Mouse (Mus musculus): ENCODE data around the gene Tmeff2.

Gene Tmeff2

DNA sequence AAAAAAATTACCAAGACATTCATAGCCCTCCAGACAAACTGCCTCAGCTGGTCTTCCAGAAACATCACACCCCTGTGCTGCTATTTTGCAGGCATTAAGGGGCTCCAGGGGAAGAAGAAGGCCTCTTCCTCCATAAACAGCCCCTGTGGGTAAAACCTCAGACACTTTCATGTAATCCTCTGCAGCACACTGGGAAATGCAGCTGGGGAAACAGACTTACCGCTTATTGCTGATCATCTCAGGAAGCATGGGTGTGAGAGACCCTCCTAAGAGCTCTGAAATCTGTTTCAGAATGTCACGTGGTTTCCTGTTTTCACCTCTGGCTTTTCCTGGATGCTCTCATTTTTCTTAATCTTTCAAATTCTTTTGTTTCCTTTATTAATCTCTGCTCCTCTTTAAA is 204.3 kb downstream of the Tmeff2 start:
- in situ Hi-C loops (cut with MboI, MseI): no loop called here

DNA sequence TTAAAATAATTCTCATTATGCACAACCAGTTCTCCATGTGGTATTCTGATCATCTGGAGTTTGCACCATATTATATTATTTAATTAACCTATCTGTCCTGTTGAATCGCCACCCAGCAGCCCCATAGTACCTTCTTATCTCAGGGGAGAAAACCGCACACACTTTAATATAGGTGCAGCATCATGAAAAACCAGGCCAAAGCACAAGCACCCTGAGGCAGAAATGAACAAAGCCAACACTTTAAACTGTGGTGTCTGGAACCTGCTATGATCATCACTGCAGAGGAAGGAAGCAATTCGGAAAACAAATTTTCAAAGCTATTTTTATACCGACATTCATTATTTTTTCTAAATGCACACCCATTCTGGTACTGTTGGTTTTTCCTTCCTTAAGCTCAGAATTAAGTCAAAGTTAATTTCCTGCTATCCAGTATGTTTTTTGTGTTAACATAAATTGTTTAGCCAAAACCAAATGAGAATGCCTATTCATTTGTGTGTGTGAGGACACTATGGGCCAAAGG is 206.0 kb downstream of the Tmeff2 start:
- in situ Hi-C loops (cut with MboI, MseI): no loop called here

DNA sequence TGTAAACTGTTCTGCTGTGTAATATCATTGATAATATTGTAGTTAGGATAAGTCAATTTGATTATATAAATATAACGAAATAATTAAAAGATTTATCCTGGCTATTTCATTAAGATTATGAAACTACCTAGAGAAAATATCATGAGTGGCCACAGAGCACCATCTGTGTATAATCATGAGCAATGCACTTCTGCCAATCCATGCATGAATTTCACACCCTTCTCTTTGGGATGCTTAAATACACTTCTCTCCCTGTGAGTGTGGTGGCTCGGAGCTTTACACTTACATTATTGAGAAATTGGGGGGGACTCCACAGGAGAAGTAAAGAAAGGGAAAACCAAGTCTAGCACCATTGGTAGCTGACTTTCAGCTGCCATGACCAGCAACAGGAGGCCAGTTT is 206.9 kb downstream of the Tmeff2 start:
- in situ Hi-C loops (cut with MboI, MseI): no loop called here

DNA sequence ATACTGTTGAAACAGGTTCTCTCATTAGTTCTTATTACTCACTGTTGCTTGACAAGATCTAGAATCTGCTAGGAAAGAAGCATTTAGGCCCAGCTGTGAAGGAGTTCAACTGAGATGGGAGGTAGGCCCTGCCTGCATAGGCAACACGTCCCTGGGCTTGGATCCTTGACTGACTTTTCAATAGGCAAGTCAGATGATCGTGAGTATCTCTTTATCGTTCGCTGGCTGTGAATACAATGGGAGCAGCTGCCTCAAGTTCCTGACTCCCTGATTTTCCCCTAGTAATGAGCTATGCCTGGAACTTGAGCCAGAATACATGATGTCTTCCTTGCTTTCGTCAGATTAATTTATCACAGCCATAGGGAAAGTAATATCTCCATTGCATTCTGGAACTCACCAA is 214.3 kb downstream of the Tmeff2 start:
- in situ Hi-C loops (cut with MboI, MseI): no loop called here

DNA sequence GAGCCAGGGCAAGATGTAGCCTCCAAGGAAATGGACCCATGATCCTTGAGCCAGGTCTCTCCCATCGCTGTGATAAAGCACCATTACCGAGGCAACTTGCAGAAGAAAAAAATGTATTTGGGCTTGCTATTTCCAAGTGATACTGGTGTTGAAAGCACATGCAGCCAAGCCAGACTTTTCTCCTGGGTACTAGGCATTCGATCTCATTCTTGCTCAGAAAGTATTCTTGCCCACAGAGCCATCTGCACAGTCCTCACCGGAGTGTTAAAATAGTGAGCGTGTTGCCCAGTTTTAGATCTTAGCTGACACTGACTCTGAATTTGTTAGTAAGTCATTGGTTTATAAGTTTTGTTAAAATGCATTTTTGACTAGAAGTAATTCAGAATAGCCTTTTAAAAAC is 215.3 kb downstream of the Tmeff2 start:
- in situ Hi-C loops (cut with MboI, MseI): no loop called here

DNA sequence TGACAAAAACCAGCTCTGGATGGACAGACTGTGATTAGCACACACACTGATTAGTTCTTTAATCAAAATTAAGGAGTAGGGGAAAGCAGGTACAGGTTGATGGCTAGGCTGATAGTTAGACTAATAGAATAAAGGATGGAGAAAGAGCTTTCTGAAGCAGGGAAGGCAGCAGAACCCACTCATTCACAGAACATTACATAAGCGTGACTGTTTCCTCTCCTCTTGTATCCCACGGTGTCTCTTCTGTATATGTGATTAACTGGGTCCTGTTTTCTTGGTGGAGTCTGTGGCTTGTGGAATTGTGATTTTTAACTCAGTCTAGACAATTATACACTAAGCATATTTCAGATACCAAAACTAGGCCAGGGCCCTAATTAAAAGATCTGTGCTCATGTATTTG is 217.4 kb downstream of the Tmeff2 start:
- in situ Hi-C loops (cut with MboI, MseI): no loop called here

DNA sequence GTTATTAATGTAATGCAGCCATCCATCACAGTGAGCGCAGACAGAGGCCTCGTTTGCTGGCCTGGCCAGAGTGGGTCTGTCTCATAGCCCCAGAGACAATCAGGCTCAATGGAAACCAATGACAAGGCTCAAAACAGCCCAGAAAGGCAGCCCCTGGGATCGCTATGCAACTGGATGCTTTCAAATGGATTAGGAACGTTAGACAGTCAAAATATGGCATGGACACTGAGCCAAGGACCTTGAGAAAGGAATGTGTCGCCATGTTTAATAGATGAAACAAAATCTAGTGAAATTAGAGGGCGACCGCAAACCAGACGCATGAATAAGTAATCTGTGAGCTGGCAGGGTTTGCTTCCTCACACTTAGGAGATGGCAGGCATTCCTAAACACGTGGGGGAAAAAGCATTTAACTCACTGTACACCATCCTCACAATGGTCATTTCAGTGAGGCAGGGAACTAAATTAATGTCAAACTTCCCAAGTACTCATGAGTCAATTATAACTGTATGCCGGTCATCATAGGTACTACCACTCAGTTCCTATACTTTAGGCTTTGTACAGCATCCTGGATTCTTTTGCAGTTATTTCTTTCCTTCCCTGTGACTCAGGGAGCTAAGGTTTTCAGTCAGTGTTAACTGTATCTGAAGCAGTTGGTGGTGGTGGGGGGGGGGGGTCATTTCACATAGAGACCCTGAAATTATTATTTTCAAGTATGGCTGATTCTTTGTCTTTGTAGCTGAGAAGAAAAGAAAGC is 225.4 kb downstream of the Tmeff2 start:
- in situ Hi-C loops (cut with MboI, MseI): no loop called here

DNA sequence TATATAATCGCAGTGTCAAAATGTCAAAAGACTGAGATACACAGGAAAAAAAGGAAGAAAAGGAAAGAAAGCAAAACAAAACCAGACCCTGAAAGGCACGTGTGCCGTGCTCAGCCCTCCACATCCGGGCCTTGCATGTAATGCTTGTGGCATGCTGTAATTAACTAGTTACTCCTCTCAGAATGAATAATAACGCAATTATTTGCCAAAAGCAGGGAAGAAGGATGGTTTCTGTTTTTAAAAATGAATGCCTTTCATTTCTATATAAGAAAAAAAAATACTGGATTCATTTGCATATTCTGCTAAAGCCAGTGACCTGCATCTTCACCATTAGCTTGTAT is 225.9 kb downstream of the Tmeff2 start:
- in situ Hi-C loops (cut with MboI, MseI): no loop called here

DNA sequence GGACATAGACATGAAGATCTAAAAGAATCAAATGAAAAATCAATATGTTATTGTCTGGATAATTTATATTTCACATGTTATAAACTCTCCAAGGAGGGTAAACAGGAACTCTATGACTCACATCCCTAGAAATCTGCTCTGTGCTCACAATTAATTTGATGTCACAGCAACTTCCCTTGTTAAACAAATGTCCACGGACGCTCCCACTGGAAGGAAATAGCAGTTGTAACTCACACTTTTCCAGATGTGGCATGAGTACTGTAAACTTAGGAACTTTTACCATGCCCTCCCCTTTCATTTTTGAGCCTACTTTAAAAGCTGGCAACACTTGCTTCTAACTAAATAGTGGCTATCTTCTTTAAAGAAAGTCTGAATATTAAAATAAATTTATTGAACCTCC is 236.3 kb downstream of the Tmeff2 start:
- in situ Hi-C loops (cut with MboI, MseI): no loop called here

DNA sequence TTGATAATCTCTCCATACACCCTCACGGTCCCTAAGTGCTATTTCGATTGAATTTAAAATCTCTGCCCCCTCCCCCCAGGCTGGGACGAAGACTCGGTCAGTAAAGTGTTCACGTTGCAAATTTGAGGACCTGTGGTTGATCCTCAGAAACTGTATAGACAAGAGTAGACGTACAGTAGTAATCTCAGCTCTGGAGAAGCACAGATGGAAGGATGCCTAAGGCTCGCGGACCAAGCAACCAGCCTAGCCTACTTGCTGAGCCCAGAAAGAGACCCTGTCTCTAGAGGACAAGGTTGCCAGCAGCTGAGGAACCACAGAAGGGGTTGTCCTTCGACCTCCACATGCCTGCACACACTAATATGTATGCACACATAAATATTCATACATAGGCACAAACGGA is 239.2 kb downstream of the Tmeff2 start:
- in situ Hi-C loops (cut with MboI, MseI): no loop called here

DNA sequence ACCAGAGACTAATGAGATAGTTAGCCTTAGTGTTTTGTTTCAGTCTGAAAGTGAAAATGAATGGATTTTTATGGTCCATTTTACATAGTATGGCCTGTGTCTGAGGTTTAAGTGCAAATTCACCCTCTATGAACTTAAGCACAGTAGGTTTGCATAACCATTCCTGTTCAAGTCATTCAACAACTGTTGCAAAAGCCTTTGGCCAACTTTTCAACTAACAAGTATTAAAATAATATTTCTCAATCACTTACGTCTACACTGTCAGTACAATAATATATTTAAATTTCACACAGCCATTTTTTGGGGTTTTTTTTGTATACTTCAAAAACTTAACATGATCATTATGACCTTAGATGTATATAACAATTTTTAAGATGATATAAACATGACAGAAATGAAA is 240.9 kb downstream of the Tmeff2 start:
- in situ Hi-C loops (cut with MboI, MseI): no loop called here

DNA sequence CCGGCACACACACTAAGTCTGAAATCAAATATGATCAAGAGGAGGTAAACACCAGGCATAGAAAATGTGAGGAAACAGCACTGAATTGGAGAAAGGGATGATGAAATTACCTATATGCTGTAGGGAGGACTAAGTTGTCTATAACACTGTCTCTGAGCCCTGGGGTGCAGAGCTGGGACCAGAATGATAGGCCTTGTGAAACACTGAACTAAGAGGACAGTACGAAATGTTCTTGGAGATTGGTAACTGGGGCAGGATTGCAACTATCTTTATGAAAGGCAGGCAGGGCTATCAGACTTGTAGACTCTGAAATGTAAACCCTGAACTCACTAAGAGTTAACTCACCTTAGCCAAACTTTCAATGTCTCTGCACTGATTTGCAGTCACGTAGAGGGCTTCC is 242.3 kb downstream of the Tmeff2 start:
- in situ Hi-C loops (cut with MboI, MseI): no loop called here

DNA sequence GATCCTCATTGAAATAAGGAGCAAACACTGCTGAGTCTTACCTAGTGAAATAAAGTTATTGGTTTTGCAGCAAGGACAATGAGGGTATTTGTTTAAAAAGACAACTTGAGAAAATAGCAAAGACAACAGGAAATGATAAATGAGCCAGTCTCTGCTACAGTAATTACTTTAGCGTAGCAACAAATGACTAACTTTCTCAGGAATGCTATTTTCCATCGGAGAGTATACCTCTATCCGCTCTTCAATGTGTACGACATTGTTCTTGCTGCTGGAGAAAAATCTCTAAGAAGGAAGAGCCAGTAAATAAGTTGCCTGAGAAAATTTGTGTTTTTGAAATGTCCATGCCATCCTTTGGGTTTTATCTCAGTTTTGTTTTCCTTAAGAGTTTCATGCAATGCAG is 245.2 kb downstream of the Tmeff2 start:
- in situ Hi-C loops (cut with MboI, MseI): no loop called here

DNA sequence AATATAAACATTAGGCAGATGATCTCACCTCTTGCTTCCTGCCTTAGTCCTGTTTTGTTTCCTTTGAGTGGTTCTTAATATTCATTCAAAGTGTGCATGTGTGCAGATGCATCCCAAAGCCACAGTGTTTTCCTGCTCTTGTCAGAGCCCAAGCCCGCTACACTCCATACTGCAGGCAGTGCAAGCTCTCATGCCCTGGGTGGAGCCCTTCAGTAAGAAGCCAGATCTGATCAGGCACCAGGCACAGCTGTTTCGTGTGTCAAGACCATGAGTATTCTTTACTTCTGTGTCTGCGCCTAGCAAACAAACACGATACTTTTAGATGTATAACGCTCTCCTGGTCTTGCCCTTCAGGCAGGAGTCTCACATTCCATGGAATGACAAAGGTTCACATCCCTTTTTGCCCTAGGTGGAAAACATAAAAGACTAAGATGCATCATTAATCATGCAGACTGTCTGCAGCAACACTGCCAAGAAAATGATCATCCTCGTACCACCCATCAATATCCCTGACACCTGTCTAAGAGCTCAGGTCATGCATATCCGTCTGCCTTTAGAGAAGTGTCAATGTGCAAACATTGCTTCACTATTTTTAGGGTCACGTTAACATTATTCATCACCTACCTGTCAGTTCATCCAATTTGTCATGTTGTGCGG is 248.2 kb downstream of the Tmeff2 start:
- in situ Hi-C loops (cut with MboI, MseI): no loop called here

DNA sequence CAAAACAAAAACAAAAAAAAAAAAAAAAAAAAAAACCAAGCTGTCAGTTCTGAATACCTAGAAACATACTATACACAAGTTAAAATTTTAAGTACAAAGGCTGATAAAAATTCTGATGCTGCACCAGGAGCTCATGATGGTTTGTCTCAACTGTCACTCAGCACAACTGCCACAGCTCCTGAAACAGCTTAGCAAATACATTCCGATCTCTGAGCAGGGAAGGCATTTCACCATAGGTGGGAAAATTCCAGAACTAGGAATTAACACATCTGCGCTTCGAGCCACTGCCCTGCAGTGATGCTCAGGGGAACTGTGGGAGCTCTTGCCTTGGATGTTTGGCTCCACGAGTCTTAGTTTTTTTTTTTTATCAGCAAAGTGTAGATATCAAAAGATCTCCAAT is 249.0 kb downstream of the Tmeff2 start:
- in situ Hi-C loops (cut with MboI, MseI): no loop called here

DNA sequence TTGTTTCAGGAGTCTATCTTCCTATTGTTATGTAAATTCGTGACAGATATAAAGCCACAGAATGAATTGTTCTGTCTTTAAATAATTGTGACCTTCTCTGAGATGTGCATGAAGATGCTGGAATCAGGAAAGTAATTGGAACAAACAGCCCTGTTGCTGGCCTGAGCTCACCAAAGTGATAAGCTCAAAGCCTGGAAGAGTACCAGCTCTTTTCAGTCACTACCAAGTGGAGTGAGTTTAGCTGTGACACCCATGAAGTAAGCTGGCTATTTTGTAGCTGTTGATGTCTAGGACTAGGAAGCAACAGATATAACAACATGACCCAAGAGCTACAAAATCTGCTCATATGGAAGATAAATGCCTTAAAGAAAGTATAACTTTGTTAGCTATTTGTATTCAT is 249.4 kb downstream of the Tmeff2 start:
- in situ Hi-C loops (cut with MboI, MseI): no loop called here

DNA sequence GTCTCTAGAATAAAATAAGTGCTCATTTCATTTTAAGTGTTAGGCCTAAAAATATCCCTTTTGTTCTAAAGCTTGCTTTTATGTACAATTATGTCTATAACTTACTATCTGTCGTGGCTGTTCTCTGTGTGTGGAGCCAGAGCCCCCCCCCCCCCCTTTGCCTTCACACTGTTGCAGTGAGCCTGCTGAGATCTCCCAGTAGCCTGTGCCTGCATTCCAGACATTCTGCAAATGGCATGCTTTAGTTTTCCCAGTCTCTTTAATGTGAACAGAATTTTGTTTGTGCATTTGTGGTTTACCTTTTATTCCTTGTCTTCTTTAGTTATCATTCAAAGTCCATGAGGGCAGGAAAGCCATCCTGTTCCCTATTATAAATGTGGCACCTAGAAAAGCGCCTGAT is 251.6 kb downstream of the Tmeff2 start:
- in situ Hi-C loops (cut with MboI, MseI): no loop called here

DNA sequence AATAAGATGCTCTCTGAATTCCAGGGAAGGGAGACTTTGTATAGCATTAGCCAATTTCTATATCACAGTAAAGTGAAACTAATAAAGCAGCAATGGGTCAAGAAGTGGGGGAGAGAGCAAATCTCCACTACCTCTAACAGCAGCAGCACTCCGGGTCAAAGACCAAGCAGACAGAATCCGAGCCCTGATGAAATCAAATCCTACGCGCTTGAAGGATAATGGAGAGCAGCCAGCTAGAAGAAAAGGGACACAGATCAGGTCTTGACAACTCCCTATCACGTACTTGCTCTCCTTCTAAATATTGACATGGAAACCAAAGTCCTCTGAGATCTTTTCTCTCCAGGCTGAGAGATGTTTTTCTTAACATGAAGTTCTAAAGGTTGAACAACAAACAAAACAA is 252.4 kb downstream of the Tmeff2 start:
- in situ Hi-C loops (cut with MboI, MseI): no loop called here

DNA sequence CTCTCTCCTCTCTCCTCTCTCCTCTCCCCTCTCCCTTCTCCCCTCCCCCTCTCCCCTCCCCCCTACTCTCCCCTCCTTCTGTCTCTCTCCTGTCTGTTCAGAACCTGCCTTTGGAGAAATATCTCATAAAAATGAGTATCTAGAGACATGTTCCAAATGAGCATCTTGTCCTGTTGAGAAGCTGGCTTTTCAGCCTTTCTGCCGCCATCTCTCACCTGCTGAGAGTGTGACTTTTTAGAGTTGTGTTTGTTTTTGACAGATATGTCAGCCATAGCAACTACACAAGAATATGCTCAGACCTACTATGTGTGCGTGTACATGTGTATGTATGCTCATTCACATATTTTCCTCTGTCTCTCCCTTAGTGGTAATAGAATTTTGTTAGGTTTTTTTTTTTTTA is 283.8 kb downstream of the Tmeff2 start:
- in situ Hi-C loops (cut with MboI, MseI): no loop called here

DNA sequence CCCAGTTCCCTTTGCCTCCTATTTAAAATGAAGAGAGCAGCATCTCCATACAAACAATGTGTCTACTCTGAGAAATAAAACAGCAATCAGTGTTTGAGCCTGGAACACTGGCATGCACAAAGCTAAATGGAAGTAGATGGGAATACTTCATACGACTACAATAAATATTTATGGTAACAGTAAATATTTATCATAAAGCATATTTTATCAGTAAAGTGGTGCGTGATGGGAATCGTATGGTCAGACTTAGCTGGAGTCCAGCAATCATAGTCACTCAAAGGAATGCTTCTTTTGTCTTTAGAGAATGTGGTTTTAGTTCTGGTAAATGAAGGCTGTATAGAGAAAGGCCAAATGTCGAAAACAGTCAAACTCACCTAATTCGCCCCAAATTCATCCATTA is 288.6 kb downstream of the Tmeff2 start:
- in situ Hi-C loops (cut with MboI, MseI): no loop called here

DNA sequence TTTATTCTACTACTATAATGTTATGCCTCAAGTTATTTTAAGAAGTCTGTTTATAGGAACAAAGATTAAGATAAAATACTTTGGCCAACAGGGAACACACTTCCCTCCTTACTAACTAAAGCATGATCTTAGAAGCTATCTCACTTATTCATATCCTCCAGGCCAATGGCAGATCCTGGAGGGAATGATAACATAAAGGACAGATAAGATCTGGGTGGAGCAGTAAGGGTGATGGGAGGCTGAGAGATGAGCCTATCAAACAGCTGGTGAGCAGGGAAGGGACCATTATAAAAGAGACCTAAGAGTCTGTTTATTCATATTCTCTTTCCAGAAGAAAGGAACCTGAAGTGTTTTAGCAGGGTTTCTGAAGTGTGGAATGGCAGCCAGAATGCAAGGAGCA is 290.8 kb downstream of the Tmeff2 start:
- in situ Hi-C loops (cut with MboI, MseI): no loop called here

DNA sequence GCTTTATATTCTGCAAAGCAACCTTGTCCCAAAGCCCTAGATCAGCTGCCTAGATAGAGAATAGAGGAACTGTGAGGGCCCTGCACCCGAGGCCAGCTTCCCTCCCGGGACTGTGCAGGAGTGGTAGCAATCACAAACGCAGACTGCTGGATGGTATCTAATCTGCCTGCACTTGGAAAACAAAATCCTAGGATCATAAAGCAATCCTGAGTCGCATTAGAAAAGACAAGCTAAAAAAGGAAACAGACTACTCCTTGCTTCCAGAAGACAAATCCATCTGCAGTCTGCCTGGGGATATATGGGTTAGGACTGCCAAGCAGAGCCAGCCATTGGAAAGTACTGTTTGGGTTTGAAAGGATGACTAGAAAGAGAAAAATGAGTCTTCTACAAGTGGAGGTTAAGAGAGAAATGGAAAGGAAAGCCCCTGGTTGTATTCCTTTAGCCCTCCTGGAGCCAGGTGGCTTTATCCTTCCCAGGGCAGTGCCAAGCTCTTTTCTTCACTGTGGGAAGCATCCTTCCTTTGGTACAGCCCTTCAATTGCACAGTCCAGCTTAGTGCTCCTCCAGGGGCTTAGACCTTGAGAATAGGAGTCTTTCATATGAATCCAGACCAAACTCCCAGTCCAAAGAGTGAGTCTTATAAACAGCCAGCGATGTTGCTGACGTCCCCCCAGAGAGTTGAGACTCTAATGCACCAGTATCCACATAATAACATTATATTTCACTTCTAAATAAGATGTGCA is 291.6 kb downstream of the Tmeff2 start:
- in situ Hi-C loops (cut with MboI, MseI): no loop called here

Measured in T-helper 1 cell (primary cell).